Mouse (Mus musculus): ENCODE measurements around the gene Des.

DNA sequence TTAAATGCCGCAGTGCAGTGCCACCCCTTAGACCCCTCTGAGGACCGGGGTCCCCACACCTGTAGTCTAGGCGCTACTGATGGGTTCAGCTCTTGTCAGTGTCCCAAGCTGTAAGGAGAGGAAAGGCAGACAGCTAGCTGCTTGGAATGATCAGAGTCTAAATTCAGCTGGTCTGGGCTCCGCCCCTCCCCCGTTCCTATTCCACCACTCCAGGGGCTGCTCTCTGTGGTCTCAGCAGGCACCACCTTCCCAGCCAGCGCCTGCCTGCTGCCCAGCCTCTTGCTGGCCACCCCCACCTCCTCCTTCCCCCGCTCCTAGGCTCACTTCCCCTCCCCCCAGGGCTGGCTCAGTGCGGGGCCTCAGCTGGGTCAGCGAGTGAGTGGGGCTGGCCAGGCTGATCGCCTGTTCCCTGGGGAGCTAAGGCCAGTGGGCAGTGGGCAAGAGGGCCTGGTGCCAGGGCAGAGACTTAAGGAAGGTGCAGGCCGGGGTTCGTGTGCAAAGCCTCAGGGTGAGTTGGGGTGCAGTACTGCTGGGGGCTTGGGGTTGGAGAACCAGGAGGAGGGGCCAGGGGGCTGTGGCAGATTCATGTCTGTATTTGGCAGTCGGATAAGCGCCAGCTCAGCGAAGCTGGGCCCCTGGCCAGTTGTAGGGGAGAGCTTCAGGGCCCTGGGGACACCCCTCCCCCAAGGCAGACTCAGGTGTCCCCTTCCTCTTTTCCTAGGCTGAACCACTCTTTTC is 39.8 kb downstream of the Des start:
- TF ChIP-seq CTCF (conservative IDR thresholded peaks at IDR 0.05 in 1 of 2, IDR thresholded peaks at IDR 0.05 in 1 of 2; ENCODE audit: low read depth in 2 of 2, low read length in 2 of 2) (no peak), JUND (conservative IDR thresholded peaks at IDR 0.05; ENCODE audit: low read depth, low read length) (no peak), POLR2A (IDR thresholded peaks at IDR 0.05; ENCODE audit: low read depth, low read length) (no peak), ETS1 (conservative IDR thresholded peaks at IDR 0.05; ENCODE audit: low read depth, low read length) (no peak), MXI1 (IDR thresholded peaks at IDR 0.05; ENCODE audit: low read depth, low read length) (0 out of 2 replicates have a peak, but pooled peaks have one; percentile 25), TCF12 (IDR thresholded peaks at IDR 0.05; ENCODE audit: low read depth, low read length) (no peak), POLR2AphosphoS2 (IDR thresholded peaks at IDR 0.05; ENCODE audit: low read depth, low read length) (no peak), ZC3H11A (IDR thresholded peaks at IDR 0.05; ENCODE audit: low read depth, low read length) (no peak), EP300 (IDR thresholded peaks at IDR 0.05; ENCODE audit: low read length) (no peak), MAZ (IDR thresholded peaks at IDR 0.05; ENCODE audit: low read depth, low read length) (no peak), ZNF384 (IDR thresholded peaks at IDR 0.05; ENCODE audit: low read depth, low read length) (no peak), CHD2 (IDR thresholded peaks at IDR 0.05; ENCODE audit: low read length) (peak; percentile 72), ELF1 (IDR thresholded peaks at IDR 0.05; ENCODE audit: low read depth, low read length) (no peak)

All from CH12.LX (cell line).